In the genomic region with DNA sequence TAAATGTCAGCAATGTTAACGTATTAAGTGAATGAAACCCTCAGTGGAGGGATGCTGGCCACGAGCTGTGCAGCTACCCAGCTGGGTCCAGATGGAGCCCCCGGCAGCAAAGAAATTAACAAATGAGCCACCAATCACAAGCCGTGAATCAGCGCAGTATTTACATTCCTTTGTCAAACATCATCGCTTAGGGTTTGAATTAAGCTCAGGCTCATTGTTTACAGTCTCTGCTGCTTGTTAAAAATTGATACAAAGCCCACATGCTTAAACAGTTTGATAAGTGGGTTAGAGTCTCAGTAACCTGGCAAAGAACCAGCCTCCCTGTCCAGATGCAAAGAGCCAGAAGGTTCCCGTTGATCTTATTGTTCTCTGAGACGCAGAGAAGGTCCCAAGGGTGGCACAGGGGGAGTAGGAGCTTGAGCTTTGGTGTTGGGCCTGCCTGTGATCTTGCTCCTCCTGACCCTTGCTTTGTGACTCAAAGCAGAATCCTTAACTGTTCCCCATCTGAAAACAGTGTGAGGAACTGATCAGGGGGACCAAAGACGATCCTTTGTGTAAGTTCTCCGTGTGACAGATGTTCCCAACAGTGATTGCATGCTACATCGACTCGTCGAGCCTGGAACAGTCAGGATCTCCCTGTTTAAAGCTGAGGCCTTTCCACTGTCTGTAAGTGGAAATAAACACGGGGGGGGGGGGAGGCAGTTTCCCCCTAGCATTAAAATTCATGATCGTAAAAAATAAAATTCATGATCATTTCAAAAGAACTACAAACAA, we compare ENCODE assay signal across 13 mouse cellular contexts. TPM values are rescaled to one million over a fixed set of nuclear protein-coding genes. Genes with fewer than 3 reads are reported as not detected.
DNase-seq lines count a peak whose midpoint lies in the region; ATAC-seq and TF ChIP-seq lines count a peak whose summit lies in the region.
"Had no signal": no experiment of that assay in that cellular context is flagged by ENCODE, and none has a peak within 500 bp of the region (broad histone marks: within the 10 kb centered on the region; RNA-seq: fewer than 3 reads in every experiment).

No protein-coding gene starts in this region.

- intact Hi-C loops in left cerebral cortex, adult 2 months (cut with DNase I): loop anchor here (5.0 kb wide), 1 partner anchor 40 kb away; no protein-coding TSS in a partner anchor

- peaks cover 4% of the 10 kb centered on the region for H3K4me1 ChIP-seq in embryonic facial prominence, embryonic 14.5 days (ENCODE audit: control insufficient read depth, insufficient read depth, low read length)
- H3K4me1 ChIP-seq in intestine, embryonic 14.5 days (replicated peaks; ENCODE audit: control insufficient read depth, insufficient read depth, low read length): peaks cover 22% of the 10 kb centered on the region
- H3K4me1 ChIP-seq in neural tube, embryonic 14.5 days (ENCODE audit: control insufficient read depth, insufficient read depth, low read length): no peaks in the 10 kb centered on the region

- no peaks in the 10 kb centered on the region for H3K27me3 ChIP-seq in embryonic facial prominence, embryonic 14.5 days (replicated peaks; ENCODE audit: control insufficient read depth, insufficient read depth, low read length)
- H3K27me3 ChIP-seq in intestine, embryonic 14.5 days (replicated peaks; ENCODE audit: control insufficient read depth, insufficient read depth, low read length): no peaks in the 10 kb centered on the region
- no peaks in the 10 kb centered on the region for H3K27me3 ChIP-seq in neural tube, embryonic 14.5 days (ENCODE audit: control insufficient read depth, insufficient read depth, low read length)
- H3K27me3 ChIP-seq: CH12.LX had no signal

- no peak overlapping the region for H3K4me3 ChIP-seq in embryonic facial prominence, embryonic 14.5 days (ENCODE audit: low read depth, low read length)
- no peak overlapping the region for H3K4me3 ChIP-seq in intestine, embryonic 14.5 days (ENCODE audit: low read depth, low read length)
- H3K4me3 ChIP-seq in neural tube, embryonic 14.5 days (ENCODE audit: low read depth, low read length): no peak overlapping the region
- no peak overlapping the region for H3K4me3 ChIP-seq in left cerebral cortex, adult 2 months

- no peaks in the 10 kb centered on the region for H3K36me3 ChIP-seq in embryonic facial prominence, embryonic 14.5 days (ENCODE audit: control insufficient read depth, insufficient read depth, low read length)
- H3K36me3 ChIP-seq in intestine, embryonic 14.5 days (ENCODE audit: control insufficient read depth, insufficient read depth, low read length): no peaks in the 10 kb centered on the region
- no peaks in the 10 kb centered on the region for H3K36me3 ChIP-seq in neural tube, embryonic 14.5 days (ENCODE audit: control insufficient read depth, insufficient read depth, low read length)

- H3K9me3 ChIP-seq in embryonic facial prominence, embryonic 14.5 days (ENCODE audit: control insufficient read depth, low read length): no peaks in the 10 kb centered on the region
- no peaks in the 10 kb centered on the region for H3K9me3 ChIP-seq in intestine, embryonic 14.5 days (ENCODE audit: control insufficient read depth, low read length)
- H3K9me3 ChIP-seq in neural tube, embryonic 14.5 days (ENCODE audit: control insufficient read depth, low read length): no peaks in the 10 kb centered on the region

- WGBS in embryonic facial prominence, embryonic 14.5 days: 44% methylated on average over 15 of the region's 15 CpGs
- WGBS in intestine, embryonic 14.5 days: 22% methylated on average over 15 of the region's 15 CpGs
- 20% methylated on average over 15 of the region's 15 CpGs for WGBS in neural tube, embryonic 14.5 days

- ATAC-seq in embryonic facial prominence, embryonic 14.5 days (ENCODE audit: low read depth): peak; percentile 84
- peak; percentile 64; the same call in 1 of the 2 replicates for ATAC-seq in intestine, embryonic 14.5 days (replicated peaks; ENCODE audit: low FRiP score, low TSS enrichment, low read depth)
- peak; percentile 76 for ATAC-seq in neural tube, embryonic 14.5 days (ENCODE audit: low read depth)

- H3K9ac ChIP-seq in embryonic facial prominence, embryonic 14.5 days (ENCODE audit: low read depth, low read length): no peak overlapping the region
- no peak overlapping the region for H3K9ac ChIP-seq in intestine, embryonic 14.5 days (ENCODE audit: low read length)
- no peak overlapping the region for H3K9ac ChIP-seq in neural tube, embryonic 14.5 days (replicated peaks; ENCODE audit: low read depth, low read length)

- no peak overlapping the region for H3K27ac ChIP-seq in embryonic facial prominence, embryonic 14.5 days (replicated peaks; ENCODE audit: low read depth, low read length)
- peak overlapping the region; percentile 87 for H3K27ac ChIP-seq in intestine, embryonic 14.5 days (ENCODE audit: low read depth)
- peak overlapping the region; percentile 24; the same call in 1 of the 2 replicates for H3K27ac ChIP-seq in neural tube, embryonic 14.5 days (ENCODE audit: low read depth, low read length)
- no peak overlapping the region for H3K27ac ChIP-seq in left cerebral cortex, adult 2 months
- H3K27ac ChIP-seq: macrophage had no signal

- no peak for TF ChIP-seq CTCF in left cerebral cortex, adult 2 months (IDR thresholded peaks at IDR 0.05)

- H3K4me2 ChIP-seq in embryonic facial prominence, embryonic 14.5 days (ENCODE audit: low read depth, low read length): no peak overlapping the region
- peak overlapping the region; percentile 29; the same call in 1 of the 2 replicates for H3K4me2 ChIP-seq in intestine, embryonic 14.5 days (ENCODE audit: low read length)
- H3K4me2 ChIP-seq in neural tube, embryonic 14.5 days (ENCODE audit: low read depth, low read length): no peak overlapping the region

- DNase-seq in kidney, postnatal 4 days: peak; percentile 26 to 40
- no peak for DNase-seq in kidney, adult 11 months
- DNase-seq in embryonic facial prominence, embryonic 14.5 days (ENCODE audit: low spot score): peak; percentile 84
- peak; percentile 65 for DNase-seq in intestine, embryonic 14.5 days (ENCODE audit: low spot score)
- no peak for DNase-seq in cerebellum, adult 8-10 months
- no peak for DNase-seq in cerebellum, postnatal 4 days (ENCODE audit: low spot score in 2 of 2)
- DNase-seq in left cerebral cortex, adult 2 months (ENCODE audit: extremely low spot score in 1 of 2, low spot score in 2 of 2): no peak
- DNase-seq: cerebellum, adult 9-10 months had no signal

RNA-seq across cellular contexts. Expression of gene Cdhr3, which starts 9.9 kb away (rescaled TPM):
- polyA plus RNA-seq in embryonic facial prominence, embryonic 14.5 days (2014; fragmentation: Nextera tagmentation; extraction: Ambion mirVana): 1.5 and 1.6 TPM in 2 replicates
- polyA plus RNA-seq in intestine, embryonic 14.5 days (2014; fragmentation: Nextera tagmentation; extraction: Ambion mirVana): not detected in 2 replicates
- polyA plus RNA-seq in neural tube, embryonic 14.5 days (2014; fragmentation: Nextera tagmentation; extraction: Ambion mirVana): 0.17 TPM in 1 of 2 replicates, not detected in the other
- total RNA-seq in left cerebral cortex, adult 2 months (2021): 1 to 10 TPM; 1.4 to 2.4 TPM
- total RNA-seq: adrenal gland, adult 18-20 months; granulocyte monocyte progenitor cell, adult 5-6 weeks had no signal
- polyA plus RNA-seq: macrophage had no signal

RNA-seq across cellular contexts. Expression of gene Atxn7l1, which starts 45.0 kb away (rescaled TPM):
- 11.4 and 13.0 TPM in 2 replicates for polyA plus RNA-seq in embryonic facial prominence, embryonic 14.5 days (2014; fragmentation: Nextera tagmentation; extraction: Ambion mirVana)
- polyA plus RNA-seq in intestine, embryonic 14.5 days (2014; fragmentation: Nextera tagmentation; extraction: Ambion mirVana): 18.2 and 21.1 TPM in 2 replicates
- polyA plus RNA-seq in neural tube, embryonic 14.5 days (2014; fragmentation: Nextera tagmentation; extraction: Ambion mirVana): 25.8 and 35.1 TPM in 2 replicates
- total RNA-seq in left cerebral cortex, adult 2 months (2021): 10 to 100 TPM; 63.2 to 64.8 TPM

Comparison
In these comparisons a context has a peak if more than half of its experiments do, and no peak if none do; other contexts are left out.
1. DNase-seq: peak in kidney, postnatal 4 days (2 of 2), embryonic facial prominence, embryonic 14.5 days (single experiment) and intestine, embryonic 14.5 days (single experiment); none in kidney, adult 11 months (single experiment), cerebellum, adult 8-10 months (single experiment), cerebellum, postnatal 4 days (0 of 2) and left cerebral cortex, adult 2 months (0 of 2).
2. H3K27ac ChIP-seq: peak in intestine, embryonic 14.5 days (single experiment) and neural tube, embryonic 14.5 days (single experiment); none in embryonic facial prominence, embryonic 14.5 days (single experiment) and left cerebral cortex, adult 2 months (single experiment).
3. Peak in every context shown above with its lines, with median percentiles within 50 percentile points of each other: ATAC-seq.